Mouse (Mus musculus): ENCODE measurements around the gene Ranbp9.

- TF ChIP-seq CTCF (IDR thresholded peaks at IDR 0.05; ENCODE audit: control insufficient read depth, insufficient read depth, insufficient read length) (no peak), MYOD1 (IDR thresholded peaks at IDR 0.05; ENCODE audit: control insufficient read depth, insufficient read length, low read depth) (no peak), USF1 (IDR thresholded peaks at IDR 0.05; ENCODE audit: low read depth) (no peak)
These were observed 42.9 kb upstream of the Ranbp9 start for GRCm38 (mm10) chr13:43523906-43524480.

Measured in C2C12 (cell line).